Mouse (Mus musculus) liver, embryonic 15.5 days (tissue): Measurements from ENCODE around the gene Hyal3. TPM values are rescaled to one million over a fixed set of nuclear protein-coding genes. Genes with fewer than 3 reads are reported as not detected.
"Not testable (repeated sequence)": the region's sequence is repeated elsewhere in the genome, so short reads cannot be mapped to it uniquely, and the experiment has no call there.

ENCODE experiments used
- ATAC-seq: fragments of 200-750 bp; cut with Nextera tagmentation; 2 replicates; pipeline ENCODE4 v1.8.0; 2017; ENCODE audit warnings: moderate number of reproducible peaks, mild to moderate bottlenecking, moderate library complexity; ENCODE audit not compliant: insufficient read depth
- H3K27ac ChIP-seq: fragments of 300-500 bp; sonication (generic); replicated peaks from 2 replicates; pipeline ENCODE4 v1.5.1; 2015; ENCODE audit warnings: mild to moderate bottlenecking, inconsistent platforms
- H3K27me3 ChIP-seq: fragments of 300-500 bp; sonication (generic); 2 replicates; pipeline ENCODE4 v1.6.1; 2015; ENCODE audit warnings: mild to moderate bottlenecking, inconsistent platforms
- H3K36me3 ChIP-seq: fragments of 300-500 bp; sonication (generic); replicated peaks from 2 replicates; pipeline ENCODE4 v1.6.1; 2015; ENCODE audit warnings: moderate library complexity, mild to moderate bottlenecking, inconsistent platforms
- H3K4me1 ChIP-seq: fragments of 300-500 bp; sonication (generic); replicated peaks from 2 replicates; pipeline ENCODE4 v1.6.1; 2015; ENCODE audit warnings: inconsistent platforms
- H3K4me2 ChIP-seq: fragments of 300-500 bp; sonication (generic); 2 replicates; pipeline ENCODE4 v1.6.1; 2015; ENCODE audit warnings: moderate library complexity, mild to moderate bottlenecking, inconsistent platforms
- H3K4me3 ChIP-seq: fragments of 300-500 bp; sonication (generic); replicated peaks from 2 replicates; pipeline ENCODE4 v1.5.1; 2015; ENCODE audit warnings: mild to moderate bottlenecking, inconsistent platforms
- H3K9ac ChIP-seq: fragments of 300-500 bp; sonication (generic); 2 replicates; pipeline ENCODE4 v1.6.1; 2015; ENCODE audit warnings: moderate library complexity, mild to moderate bottlenecking, inconsistent platforms
- H3K9me3 ChIP-seq: fragments of 300-500 bp; sonication (generic); replicated peaks from 2 replicates; pipeline ENCODE4 v1.6.1; 2016; ENCODE audit warnings: inconsistent platforms
- WGBS: fragments of 180-500 bp; shearing (Covaris S2); methylation state at CpG from one replicate; pipeline ENCODE4 v1.1.7; 2015; ENCODE audit warnings: mixed read lengths; ENCODE audit not compliant: insufficient replicate concordance; 5-methylcytosine and 5-hydroxymethylcytosine counted together
- polyA plus RNA-seq: library from polyadenylated mRNA; unstranded; fragments of >200 nt; fragmentation: Nextera tagmentation; extraction: Ambion mirVana; gene quantifications from 2 replicates; pipeline ENCODE4 v1.2.1, GENCODE M21; 2015

Hyal3 gene
- polyA plus RNA-seq, 1 experiment from 2014 or later = 0.64 TPM

- H3K9ac ChIP-seq = peak within 1 kb of the TSS; percentile 64
- no peaks in the 10 kb centered on the region for H3K9me3 ChIP-seq
- peak within 1 kb of the TSS; percentile 94 for H3K4me2 ChIP-seq
- H3K36me3 ChIP-seq = no peaks in the 10 kb centered on the region
- peaks cover 50% of the 10 kb centered on the region for H3K27me3 ChIP-seq
- H3K27ac ChIP-seq = 0 out of 2 replicates have a peak within 1 kb of the TSS, but pooled peaks have one; percentile 43
- 1% methylated on average over 63 of the region's 63 CpGs for WGBS
- peaks cover 70% of the 10 kb centered on the region for H3K4me1 ChIP-seq
- peak within 1 kb of the TSS; percentile 57 for H3K4me3 ChIP-seq
- ATAC-seq = peak; percentile 24
Observed at GRCm38 (mm10) chr9:107551117-107551889, 29.3 kb upstream of the Hyal3 start, which contains the start of gene Rassf1. Gene Rassf1, plus strand, starts transcription at chr9:107551555.

GRCm38 (mm10) chr9:107551890-107552355, 28.7 kb upstream of the Hyal3 start:
- Histone ChIP-seq H3K9me3 (no peaks in the 10 kb centered on the region), H3K4me1 (peaks cover 70% of the 10 kb centered on the region), H3K27ac (0 out of 2 replicates have a peak overlapping the region, but pooled peaks have one; percentile 43), H3K4me2 (peak overlapping the region; percentile 94), H3K36me3 (no peaks in the 10 kb centered on the region), H3K4me3 (peak overlapping the region; percentile 57), H3K27me3 (peaks cover 50% of the 10 kb centered on the region), H3K9ac (peak overlapping the region; percentile 64)
- no peak for ATAC-seq
- 32% methylated on average over 8 of the region's 8 CpGs for WGBS

DNA sequence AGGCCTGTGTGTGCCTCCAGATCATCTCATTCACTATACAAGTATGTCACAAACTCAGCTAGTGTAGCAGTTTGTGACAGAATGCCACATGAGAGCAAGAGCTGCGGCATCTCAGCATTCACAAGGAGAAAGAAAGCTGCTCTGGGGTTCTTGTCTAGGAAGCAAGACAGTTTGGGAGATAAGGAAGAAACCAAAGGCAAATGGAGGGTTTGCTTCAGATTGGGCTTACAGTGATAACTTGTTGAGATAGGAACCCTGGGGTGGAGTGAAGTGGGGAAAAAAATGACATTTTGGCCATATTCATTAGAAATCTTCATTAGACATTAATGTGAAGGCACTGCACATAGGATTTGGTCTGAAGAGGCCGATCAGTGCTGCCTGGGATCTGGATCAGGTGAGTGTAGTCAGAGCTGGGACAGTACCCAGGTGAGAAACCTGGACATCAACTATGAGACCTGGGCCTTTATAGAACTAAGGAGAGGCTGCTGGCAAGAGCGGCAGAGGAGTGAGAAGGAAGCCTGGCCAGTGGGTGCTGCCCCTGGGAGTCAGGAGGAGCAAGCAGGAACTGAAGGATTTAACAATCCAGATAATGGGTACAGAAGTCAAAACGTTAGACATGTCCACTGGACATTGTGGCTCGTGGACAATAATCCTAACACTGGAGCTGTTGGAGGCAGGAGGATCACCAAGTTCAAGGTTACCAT, 27.8 kb upstream of the Hyal3 start:
- no peak for ATAC-seq
- H3K4me3 ChIP-seq = peak overlapping the region; percentile 83
- H3K36me3 ChIP-seq = peaks cover 8% of the 10 kb centered on the region
- H3K4me1 ChIP-seq = peaks cover 69% of the 10 kb centered on the region
- peak overlapping the region; percentile 97 for H3K4me2 ChIP-seq
- WGBS = 55% methylated on average over 5 of the region's 5 CpGs
- no peak overlapping the region for H3K27ac ChIP-seq
- H3K27me3 ChIP-seq = peaks cover 50% of the 10 kb centered on the region
- peak overlapping the region; percentile 94 for H3K9ac ChIP-seq
- H3K9me3 ChIP-seq = no peaks in the 10 kb centered on the region

DNA sequence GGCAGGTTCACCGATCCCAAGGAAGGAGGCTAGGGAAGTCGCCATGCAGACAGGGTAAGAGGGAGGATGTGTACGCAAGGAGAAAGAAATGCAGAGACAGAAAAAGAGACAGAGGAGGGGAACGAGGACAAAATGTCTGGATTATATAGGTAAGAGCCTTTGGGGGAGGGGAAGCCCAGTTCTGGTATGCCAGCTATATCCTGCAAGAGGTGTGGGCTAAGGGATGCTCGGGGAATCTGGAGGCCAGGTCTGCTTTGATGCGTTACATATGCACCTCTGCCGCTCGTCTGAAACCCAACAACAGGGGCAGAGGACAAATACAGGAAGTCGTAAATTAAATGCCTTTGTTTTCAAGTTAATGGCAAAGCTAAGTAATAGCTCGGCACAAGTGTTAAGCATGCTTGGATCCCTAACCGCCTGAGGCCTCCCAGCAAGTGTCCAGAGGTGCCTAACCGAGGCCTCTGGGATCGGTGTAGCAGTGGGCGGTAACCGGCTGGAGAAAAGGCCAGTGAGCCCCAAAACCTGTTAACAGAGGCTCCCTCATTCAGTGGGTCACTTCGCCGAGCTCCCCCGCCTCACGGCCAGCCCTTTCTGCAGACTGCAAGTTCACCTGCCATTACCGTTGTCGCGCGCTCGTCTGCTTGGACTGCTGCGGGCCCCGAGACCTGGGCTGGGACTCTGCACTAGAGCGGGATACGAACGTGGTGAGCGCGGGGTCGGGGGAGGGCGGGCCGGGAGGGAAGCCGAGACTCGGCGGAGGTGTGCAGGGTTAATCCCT, 26.9 kb upstream of the Hyal3 start:
- peaks cover 17% of the 10 kb centered on the region for H3K36me3 ChIP-seq
- H3K9me3 ChIP-seq = no peaks in the 10 kb centered on the region
- peaks cover 66% of the 10 kb centered on the region for H3K4me1 ChIP-seq
- 4% methylated on average over 37 of the region's 37 CpGs for WGBS
- H3K9ac ChIP-seq = peak overlapping the region; percentile 94
- H3K4me3 ChIP-seq = peak overlapping the region; percentile 83
- H3K4me2 ChIP-seq = peak overlapping the region; percentile 97
- peak; percentile 37 for ATAC-seq
- H3K27me3 ChIP-seq = peaks cover 44% of the 10 kb centered on the region
- H3K27ac ChIP-seq = peak overlapping the region; percentile 95

GRCm38 (mm10) chr9:107554319-107554825, 26.2 kb upstream of the Hyal3 start:
- H3K9ac ChIP-seq = peak overlapping the region; percentile 94
- peak overlapping the region; percentile 97 for H3K4me2 ChIP-seq
- H3K4me1 ChIP-seq = peaks cover 66% of the 10 kb centered on the region
- peaks cover 38% of the 10 kb centered on the region for H3K27me3 ChIP-seq
- peaks cover 24% of the 10 kb centered on the region for H3K36me3 ChIP-seq
- peak; percentile 89 for ATAC-seq
- no peaks in the 10 kb centered on the region for H3K9me3 ChIP-seq
- H3K4me3 ChIP-seq = peak overlapping the region; percentile 83
- WGBS = under 1% methylated on average over 53 of the region's 53 CpGs
- peak overlapping the region; percentile 95 for H3K27ac ChIP-seq

DNA sequence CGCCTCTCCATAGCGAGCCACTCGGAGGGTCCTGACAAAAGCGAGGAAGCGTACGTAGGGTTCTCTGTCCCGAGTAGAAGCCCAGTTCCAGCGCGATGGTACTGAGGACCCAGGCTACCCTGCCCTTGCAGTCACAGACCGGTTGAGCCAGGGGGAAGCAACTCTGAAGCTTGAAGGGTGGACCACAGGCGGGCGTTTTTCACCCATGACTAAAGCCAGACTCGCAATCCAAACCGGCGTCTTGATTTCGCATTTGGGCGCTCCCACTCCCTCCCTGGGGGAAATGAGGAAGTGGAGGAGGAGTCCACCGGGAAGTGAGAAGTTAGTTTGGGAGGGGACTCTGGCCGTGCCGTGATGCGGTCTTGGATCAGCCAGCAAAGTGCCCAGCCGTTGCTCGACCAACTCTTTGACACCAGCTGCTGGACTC, 25.6 kb upstream of the Hyal3 start:
- H3K4me1 ChIP-seq = peaks cover 66% of the 10 kb centered on the region
- H3K4me2 ChIP-seq = peak overlapping the region; percentile 97
- 0% methylated on average over 23 of the region's 23 CpGs for WGBS
- no peaks in the 10 kb centered on the region for H3K9me3 ChIP-seq
- peak overlapping the region; percentile 95 for H3K27ac ChIP-seq
- H3K27me3 ChIP-seq = peaks cover 31% of the 10 kb centered on the region
- H3K4me3 ChIP-seq = peak overlapping the region; percentile 83
- ATAC-seq = peak; percentile 12
- H3K9ac ChIP-seq = peak overlapping the region; percentile 94
- H3K36me3 ChIP-seq = peaks cover 30% of the 10 kb centered on the region

- peak overlapping the region; percentile 95 for H3K27ac ChIP-seq
- no peaks in the 10 kb centered on the region for H3K9me3 ChIP-seq
- H3K4me3 ChIP-seq = peak overlapping the region; percentile 83
- H3K36me3 ChIP-seq = peaks cover 37% of the 10 kb centered on the region
- H3K4me2 ChIP-seq = peak overlapping the region; percentile 97
- 35% methylated on average over 2 of the region's 2 CpGs for WGBS
- peak overlapping the region; percentile 94 for H3K9ac ChIP-seq
- H3K27me3 ChIP-seq = peaks cover 24% of the 10 kb centered on the region
- ATAC-seq = no peak
- H3K4me1 ChIP-seq = peaks cover 61% of the 10 kb centered on the region
Observed at GRCm38 (mm10) chr9:107555701-107556100, 24.9 kb upstream of the Hyal3 start.

GRCm38 (mm10) chr9:107556346-107556745, 24.3 kb upstream of the Hyal3 start:
- H3K4me2 ChIP-seq = peak overlapping the region; percentile 97
- H3K4me3 ChIP-seq = peak overlapping the region; percentile 83
- peak overlapping the region; percentile 95 for H3K27ac ChIP-seq
- peaks cover 43% of the 10 kb centered on the region for H3K36me3 ChIP-seq
- peaks cover 57% of the 10 kb centered on the region for H3K4me1 ChIP-seq
- no peak for ATAC-seq
- 40% methylated on average over 3 of the region's 3 CpGs for WGBS
- H3K27me3 ChIP-seq = peaks cover 18% of the 10 kb centered on the region
- peak overlapping the region; percentile 42 for H3K9ac ChIP-seq
- H3K9me3 ChIP-seq = no peaks in the 10 kb centered on the region

DNA sequence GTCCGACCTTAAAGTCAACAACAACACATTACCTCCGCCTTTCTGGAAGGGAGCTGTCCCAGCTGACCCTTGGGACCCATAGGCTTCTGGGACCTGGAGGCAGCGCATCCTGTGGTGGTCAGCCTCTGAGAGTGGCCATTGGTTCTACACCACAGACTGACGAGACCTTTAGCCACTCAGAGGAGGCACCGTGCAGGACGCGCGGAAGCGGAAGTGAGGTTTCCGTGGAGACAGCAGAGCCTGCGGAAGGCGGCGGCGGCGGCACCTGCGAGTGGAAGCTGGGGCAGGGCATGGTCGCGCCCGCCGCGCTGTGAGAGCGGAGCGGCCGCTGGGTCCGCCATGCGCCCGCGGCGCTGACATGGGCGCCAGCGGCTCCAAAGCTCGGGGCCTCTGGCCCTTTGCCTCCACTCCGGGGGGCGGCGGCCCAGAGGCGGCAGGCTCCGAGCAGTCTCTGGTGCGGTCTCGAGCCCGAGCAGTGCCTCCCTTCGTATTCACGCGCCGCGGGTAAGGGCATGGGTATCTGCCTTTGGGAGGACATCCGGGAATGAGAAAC, 17.5 kb upstream of the Hyal3 start, which contains the start of gene Tusc2:
Gene Tusc2 (plus strand): TSS at position 227 of the 553 bp plus-strand sequence.
- peak; percentile 94 for ATAC-seq
- Histone ChIP-seq H3K27ac (peak within 1 kb of the TSS; percentile 90), H3K4me1 (peaks cover 64% of the 10 kb centered on the region), H3K27me3 (no peaks in the 10 kb centered on the region), H3K4me3 (peak within 1 kb of the TSS; percentile 83), H3K9ac (peak within 1 kb of the TSS; percentile 89), H3K9me3 (no peaks in the 10 kb centered on the region), H3K36me3 (peaks cover 62% of the 10 kb centered on the region), H3K4me2 (peak within 1 kb of the TSS; percentile 83)
- 0% methylated on average over 46 of the region's 46 CpGs for WGBS

- not testable (repeated sequence) for ATAC-seq, H3K27me3 ChIP-seq, H3K4me3 ChIP-seq, H3K9ac ChIP-seq, H3K9me3 ChIP-seq
- WGBS = 41% methylated on average over 5 of the region's 5 CpGs
- Histone ChIP-seq H3K36me3 (peaks cover 38% of the 10 kb centered on the region), H3K4me2 (0 out of 2 replicates have a peak overlapping the region, but pooled peaks have one; percentile 89), H3K4me1 (peaks cover 81% of the 10 kb centered on the region), H3K27ac (peak overlapping the region; percentile 96)
Observed at GRCm38 (mm10) chr9:107565556-107565955, 15.1 kb upstream of the Hyal3 start.
